Mouse (Mus musculus) forebrain, embryonic 15.5 days (tissue): ENCODE data around the gene Rab32. TPM values are rescaled to one million over a fixed set of nuclear protein-coding genes. Genes with fewer than 3 reads are reported as not detected.
"Not testable (repeated sequence)": the region's sequence is repeated elsewhere in the genome, so short reads cannot be mapped to it uniquely, and the experiment has no call there.

Experiments used
- ATAC-seq: fragments of 200-750 bp; cut with Nextera tagmentation; replicated peaks from 2 replicates; pipeline ENCODE4 v1.8.0; 2017; ENCODE audit warnings: mild to moderate bottlenecking, moderate TSS enrichment, moderate library complexity
- H3K27ac ChIP-seq: fragments of 300-500 bp; sonication (generic); replicated peaks from 2 replicates; pipeline ENCODE4 v1.5.1; 2015; ENCODE audit warnings: mild to moderate bottlenecking, inconsistent platforms
- H3K27me3 ChIP-seq: fragments of 300-500 bp; sonication (generic); 2 replicates; pipeline ENCODE4 v1.6.1; 2015; ENCODE audit warnings: inconsistent platforms
- H3K36me3 ChIP-seq: fragments of 300-500 bp; sonication (generic); 2 replicates; pipeline ENCODE4 v1.6.1; 2015; ENCODE audit warnings: mild to moderate bottlenecking, inconsistent platforms
- H3K4me1 ChIP-seq: fragments of 300-500 bp; sonication (generic); 2 replicates; pipeline ENCODE4 v1.6.1; 2015; ENCODE audit warnings: inconsistent platforms
- H3K4me2 ChIP-seq: fragments of 300-500 bp; sonication (generic); replicated peaks from 2 replicates; pipeline ENCODE4 v1.6.1; 2015; ENCODE audit warnings: mild to moderate bottlenecking, inconsistent platforms
- H3K4me3 ChIP-seq: fragments of 300-500 bp; sonication (generic); 2 replicates; pipeline ENCODE4 v1.5.1; 2015; ENCODE audit warnings: mild to moderate bottlenecking, inconsistent platforms
- H3K9ac ChIP-seq: fragments of 300-500 bp; sonication (generic); replicated peaks from 2 replicates; pipeline ENCODE4 v1.6.1; 2015; ENCODE audit warnings: mild to moderate bottlenecking, inconsistent platforms
- H3K9me3 ChIP-seq: fragments of 300-500 bp; sonication (generic); 2 replicates; pipeline ENCODE4 v1.6.1; 2016; ENCODE audit warnings: inconsistent platforms
- WGBS: fragments of 180-500 bp; shearing (Covaris S2); methylation state at CpG from one replicate; pipeline ENCODE4 v1.1.7; 2015; ENCODE audit warnings: mixed read lengths; 5-methylcytosine and 5-hydroxymethylcytosine counted together
- polyA plus RNA-seq: library from polyadenylated mRNA; unstranded; fragments of >200 nt; fragmentation: Nextera tagmentation; extraction: Ambion mirVana; gene quantifications from 2 replicates; pipeline ENCODE4 v1.2.1, GENCODE M21; 2015

Rab32 gene
- 3.8 and 3.9 TPM in 2 replicates for polyA plus RNA-seq

GRCm38 (mm10) chr10:10557570-10558336 is at the start of gene Rab32:
Gene Rab32, minus strand, starts transcription at chr10:10558265.
- peak; percentile 97 for ATAC-seq
- peak within 1 kb of the TSS; percentile 56 for H3K9ac ChIP-seq

GRCm38 (mm10) chr10:10600771-10601170 is 42.7 kb upstream of the Rab32 start:
- Histone ChIP-seq H3K9me3 (no peaks in the 10 kb centered on the region), H3K4me3 (no peak overlapping the region), H3K9ac (no peak overlapping the region), H3K4me1 (no peaks in the 10 kb centered on the region), H3K4me2 (no peak overlapping the region), H3K27ac (no peak overlapping the region), H3K36me3 (no peaks in the 10 kb centered on the region), H3K27me3 (no peaks in the 10 kb centered on the region)
- no peak for ATAC-seq
- WGBS = 80% methylated on average over 3 of the region's 3 CpGs

More at GRCm38 (mm10) chr10:10557570-10558336, at the start of gene Rab32:
- 0% methylated on average over 51 of the region's 51 CpGs for WGBS
- H3K4me3 ChIP-seq = peak within 1 kb of the TSS; percentile 72
- H3K36me3 ChIP-seq = no peaks in the 10 kb centered on the region
- peaks cover 12% of the 10 kb centered on the region for H3K4me1 ChIP-seq
- H3K4me2 ChIP-seq = peak within 1 kb of the TSS; percentile 100
- no peaks in the 10 kb centered on the region for H3K27me3 ChIP-seq
- no peaks in the 10 kb centered on the region for H3K9me3 ChIP-seq
- H3K27ac ChIP-seq = no peak within 1 kb of the TSS

GRCm38 (mm10) chr10:10597495-10597894 is 39.4 kb upstream of the Rab32 start:
- not testable (repeated sequence) for H3K4me2 ChIP-seq, H3K9ac ChIP-seq, H3K4me3 ChIP-seq, H3K36me3 ChIP-seq, H3K27me3 ChIP-seq, ATAC-seq, H3K27ac ChIP-seq, H3K9me3 ChIP-seq, H3K4me1 ChIP-seq
- WGBS = 95% methylated on average over 2 of the region's 2 CpGs

- Histone ChIP-seq H3K9me3 (no peaks in the 10 kb centered on the region), H3K9ac (no peak overlapping the region), H3K36me3 (no peaks in the 10 kb centered on the region), H3K4me1 (no peaks in the 10 kb centered on the region), H3K27ac (no peak overlapping the region), H3K27me3 (no peaks in the 10 kb centered on the region), H3K4me3 (no peak overlapping the region), H3K4me2 (no peak overlapping the region)
- 86% methylated on average over 3 of the region's 3 CpGs for WGBS
- ATAC-seq = no peak
Measured at GRCm38 (mm10) chr10:10580811-10581210, 22.7 kb upstream of the Rab32 start.

GRCm38 (mm10) chr10:10579821-10580220 is 21.8 kb upstream of the Rab32 start:
- H3K27me3 ChIP-seq = no peaks in the 10 kb centered on the region
- H3K36me3 ChIP-seq = no peaks in the 10 kb centered on the region
- H3K4me2 ChIP-seq = no peak overlapping the region
- H3K9me3 ChIP-seq = no peaks in the 10 kb centered on the region
- no peaks in the 10 kb centered on the region for H3K4me1 ChIP-seq
- no peak overlapping the region for H3K27ac ChIP-seq
- 86% methylated on average over 1 of the region's 1 CpGs for WGBS
- no peak overlapping the region for H3K9ac ChIP-seq
- no peak for ATAC-seq
- no peak overlapping the region for H3K4me3 ChIP-seq

- peak overlapping the region; percentile 72 for H3K4me3 ChIP-seq
- no peaks in the 10 kb centered on the region for H3K36me3 ChIP-seq
- no peak overlapping the region for H3K27ac ChIP-seq
- peak; percentile 59; the same call in 1 of the 2 replicates for ATAC-seq
- no peaks in the 10 kb centered on the region for H3K9me3 ChIP-seq
- WGBS = 33% methylated on average over 5 of the region's 5 CpGs
- H3K4me1 ChIP-seq = peaks cover 12% of the 10 kb centered on the region
- no peaks in the 10 kb centered on the region for H3K27me3 ChIP-seq
- H3K9ac ChIP-seq = peak overlapping the region; percentile 56
- H3K4me2 ChIP-seq = peak overlapping the region; percentile 100
Measured at GRCm38 (mm10) chr10:10558337-10558711, 259 bp upstream of the Rab32 start.

GRCm38 (mm10) chr10:10557085-10557484 is 980 bp downstream of the Rab32 start:
- ATAC-seq = peak; percentile 35; the same call in 1 of the 2 replicates
- Histone ChIP-seq H3K4me1 (peaks cover 12% of the 10 kb centered on the region), H3K4me3 (peak overlapping the region; percentile 72), H3K36me3 (no peaks in the 10 kb centered on the region), H3K27me3 (no peaks in the 10 kb centered on the region), H3K27ac (no peak overlapping the region), H3K9ac (no peak overlapping the region), H3K4me2 (peak overlapping the region; percentile 100), H3K9me3 (no peaks in the 10 kb centered on the region)
- WGBS = 9% methylated on average over 8 of the region's 8 CpGs

- Histone ChIP-seq H3K4me2 (no peak overlapping the region), H3K9me3 (no peaks in the 10 kb centered on the region), H3K27me3 (no peaks in the 10 kb centered on the region), H3K36me3 (no peaks in the 10 kb centered on the region), H3K4me1 (peaks cover 12% of the 10 kb centered on the region), H3K4me3 (no peak overlapping the region), H3K27ac (no peak overlapping the region), H3K9ac (no peak overlapping the region)
- ATAC-seq = no peak
- 91% methylated on average over 3 of the region's 3 CpGs for WGBS
Measured at GRCm38 (mm10) chr10:10555676-10556075, 2.4 kb downstream of the Rab32 start.

- 75% methylated on average over 5 of the region's 5 CpGs for WGBS
- Histone ChIP-seq H3K27ac (no peak overlapping the region), H3K4me3 (no peak overlapping the region), H3K9me3 (no peaks in the 10 kb centered on the region), H3K4me1 (peaks cover 12% of the 10 kb centered on the region), H3K4me2 (no peak overlapping the region), H3K36me3 (no peaks in the 10 kb centered on the region), H3K27me3 (no peaks in the 10 kb centered on the region), H3K9ac (no peak overlapping the region)
- ATAC-seq = no peak
Measured at GRCm38 (mm10) chr10:10555221-10555620, 2.8 kb downstream of the Rab32 start.

- no peaks in the 10 kb centered on the region for H3K27me3 ChIP-seq
- H3K9ac ChIP-seq = no peak overlapping the region
- H3K4me3 ChIP-seq = no peak overlapping the region
- no peak for ATAC-seq
- no peaks in the 10 kb centered on the region for H3K9me3 ChIP-seq
- H3K27ac ChIP-seq = no peak overlapping the region
- 70% methylated on average over 1 of the region's 1 CpGs for WGBS
- H3K4me1 ChIP-seq = no peaks in the 10 kb centered on the region
- H3K36me3 ChIP-seq = no peaks in the 10 kb centered on the region
- H3K4me2 ChIP-seq = no peak overlapping the region
Measured at GRCm38 (mm10) chr10:10550134-10550533, 7.9 kb downstream of the Rab32 start.

GRCm38 (mm10) chr10:10546623-10547022 is 11.4 kb downstream of the Rab32 start:
- H3K9ac ChIP-seq = no peak overlapping the region
- 81% methylated on average over 5 of the region's 5 CpGs for WGBS
- no peaks in the 10 kb centered on the region for H3K27me3 ChIP-seq
- ATAC-seq = no peak
- H3K4me3 ChIP-seq = no peak overlapping the region
- H3K9me3 ChIP-seq = no peaks in the 10 kb centered on the region
- H3K36me3 ChIP-seq = no peaks in the 10 kb centered on the region
- H3K4me1 ChIP-seq = no peaks in the 10 kb centered on the region
- H3K4me2 ChIP-seq = no peak overlapping the region
- no peak overlapping the region for H3K27ac ChIP-seq

- Histone ChIP-seq H3K27ac (no peak overlapping the region), H3K36me3 (no peaks in the 10 kb centered on the region), H3K9me3 (no peaks in the 10 kb centered on the region), H3K9ac (no peak overlapping the region), H3K4me1 (no peaks in the 10 kb centered on the region), H3K4me3 (no peak overlapping the region), H3K4me2 (no peak overlapping the region), H3K27me3 (no peaks in the 10 kb centered on the region)
- no peak for ATAC-seq
- WGBS = 93% methylated on average over 3 of the region's 3 CpGs
Measured at GRCm38 (mm10) chr10:10544955-10545354, 13.1 kb downstream of the Rab32 start.
